Mouse (Mus musculus) hindlimb bud, embryonic 11.5 days (tissue): Measurements from ENCODE around the gene Luzp2.
"Not testable (repeated sequence)": the region's sequence is repeated elsewhere in the genome, so short reads cannot be mapped to it uniquely, and the experiment has no call there.

ENCODE experiments used
- DNase-seq: peaks from one replicate; pipeline ENCODE4 v3.0.0-alpha.2; 2012; ENCODE audit warnings: low read depth, low spot score; ENCODE audit errors: extremely low spot score

Gene Luzp2

GRCm38 (mm10) chr7:55000397-55000796 is 165.1 kb downstream of the Luzp2 start:
- DNase-seq, result no peak

GRCm38 (mm10) chr7:55009173-55009771 is 174.0 kb downstream of the Luzp2 start:
- DNase-seq, result no peak

DNA sequence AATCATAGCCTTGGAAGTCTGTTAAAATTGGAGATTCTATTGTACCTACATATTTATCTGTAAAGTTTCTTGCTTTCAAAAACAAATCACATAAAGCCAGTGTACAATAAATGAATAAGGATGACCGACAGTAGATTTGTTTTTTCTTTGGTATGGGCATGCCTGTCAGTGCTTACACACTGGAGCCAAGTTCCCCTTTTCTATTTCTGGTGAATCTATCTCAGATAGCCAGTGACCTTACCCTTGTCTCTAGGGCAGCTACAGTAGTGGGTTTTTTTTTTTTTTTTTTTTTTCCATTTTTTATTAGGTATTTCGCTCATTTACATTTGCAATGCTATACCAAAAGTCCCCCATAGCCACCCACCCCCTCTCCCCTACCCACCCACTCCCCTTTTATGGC is 298.6 kb downstream of the Luzp2 start:
- DNase-seq, result not testable (repeated sequence)

DNA sequence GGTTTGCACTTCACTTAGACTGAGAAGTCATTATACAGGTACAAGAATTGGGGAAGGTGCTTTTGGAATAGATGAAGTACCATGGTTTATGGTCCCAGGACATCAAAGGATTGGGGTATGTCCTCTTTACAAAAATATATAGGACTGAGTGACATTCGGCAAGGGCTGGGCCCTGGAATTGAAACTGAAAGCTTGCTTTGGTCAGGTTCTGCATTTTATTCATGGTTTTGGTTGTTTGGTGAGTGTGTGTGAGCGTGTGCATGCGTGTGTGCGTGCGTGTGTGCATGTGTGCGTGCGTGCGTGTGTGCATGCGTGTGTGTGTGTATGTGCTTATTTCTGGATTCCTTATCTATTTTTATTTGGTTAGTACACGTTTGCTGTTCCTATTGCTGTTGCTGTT is 353.6 kb downstream of the Luzp2 start:
- no peak for DNase-seq

- DNase-seq, result no peak
These were observed 354.2 kb downstream of the Luzp2 start for GRCm38 (mm10) chr7:55189496-55189895.

- DNase-seq, result no peak
These were observed 355.4 kb downstream of the Luzp2 start for GRCm38 (mm10) chr7:55190655-55191054.

DNA sequence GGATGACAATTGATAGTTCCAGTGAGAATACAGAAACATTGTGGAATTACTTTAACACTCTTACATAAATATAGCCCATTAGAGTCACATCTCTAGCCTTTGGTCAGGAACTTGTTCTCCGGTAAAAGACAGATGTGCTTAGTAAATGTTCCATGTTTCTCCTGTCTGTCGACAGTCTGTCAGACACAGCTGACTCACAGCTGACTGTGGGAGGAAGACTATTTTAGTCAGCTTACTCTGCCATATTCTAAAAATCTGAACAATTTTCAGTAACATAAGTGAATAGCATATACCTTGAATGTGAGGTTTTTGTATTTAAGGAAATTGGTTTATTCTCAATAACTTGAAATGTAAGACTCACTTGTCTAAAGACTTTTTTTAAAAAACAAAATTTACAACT is 363.5 kb downstream of the Luzp2 start:
- no peak for DNase-seq

DNA sequence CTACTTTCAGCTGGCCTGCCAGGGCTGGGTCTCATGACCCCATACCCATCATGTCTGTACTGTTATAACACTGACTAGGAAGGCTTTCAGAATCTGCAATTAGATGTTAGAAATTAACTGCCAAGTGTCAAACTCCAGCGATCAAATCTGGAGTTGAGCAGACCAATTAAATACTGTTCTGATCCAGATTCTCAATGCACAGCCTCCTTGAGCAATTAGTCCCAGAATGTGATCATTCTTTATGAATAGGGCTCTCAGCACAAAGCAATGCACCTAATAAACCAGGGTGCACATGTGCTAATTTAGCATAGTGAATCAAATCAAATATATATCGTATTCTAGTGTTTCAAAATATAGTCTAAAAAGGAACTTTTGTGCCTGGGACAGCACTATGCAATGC is 387.7 kb downstream of the Luzp2 start:
- DNase-seq, result no peak

- no peak for DNase-seq
These were observed 394.1 kb downstream of the Luzp2 start for GRCm38 (mm10) chr7:55229407-55229806.
